Mouse (Mus musculus) thymus, adult 2 months (tissue): Measurements from ENCODE around the gene Gm20388.

Source experiments
- CTCF ChIP-seq: fragments of 200-500 bp; IDR thresholded peaks from 2 replicates; pipeline ENCODE4 v1.5.1; 2012; ENCODE audit warnings: mild to moderate bottlenecking, control low read depth, low read length, moderate library complexity, borderline replicate concordance; ENCODE audit not compliant: control insufficient read depth, poor library complexity, insufficient read depth; ENCODE audit errors: extremely low read depth
- POLR2A ChIP-seq: fragments of 200-500 bp; IDR thresholded peaks from 2 replicates; pipeline ENCODE4 v1.6.1; 2012; ENCODE audit warnings: mild to moderate bottlenecking, low read length, control low read depth, moderate library complexity; ENCODE audit not compliant: control insufficient read depth, poor library complexity, insufficient read depth; ENCODE audit errors: extremely low read depth

- TF ChIP-seq POLR2A (no peak), CTCF (no peak)
Measured at GRCm38 (mm10) chr8:120201351-120201750, 290.7 kb downstream of the Gm20388 start.
